ENCODE assay signal across 22 mouse cellular contexts in genomic region chr11:47508047-47508446, GRCm38 (mm10).
DNase-seq lines count a peak whose midpoint lies in the region; ATAC-seq lines count a peak whose summit lies in the region.
"Had no signal": no experiment of that assay in that cellular context is flagged by ENCODE, and none has a peak within 500 bp of the region (broad histone marks: within the 10 kb centered on the region; RNA-seq: fewer than 3 reads in every experiment).

No protein-coding gene starts in this region.

- no peak for ATAC-seq in cerebellum, adult (ENCODE audit: insufficient number of reproducible peaks, low FRiP score, low TSS enrichment)
- peak; percentile 56; the same call in 1 of the 2 replicates for ATAC-seq in midbrain, embryonic 16.5 days
- ATAC-seq in midbrain, embryonic 13.5 days = no peak
- ATAC-seq: CD4-positive, CD25-positive, alpha-beta regulatory T cell, adult 4 months; hindbrain, postnatal 0 days had no signal

- no peak overlapping the region for H3K4me3 ChIP-seq in midbrain, embryonic 16.5 days (ENCODE audit: low read depth, low read length)
- no peak overlapping the region for H3K4me3 ChIP-seq in midbrain, embryonic 13.5 days (replicated peaks)
- H3K4me3 ChIP-seq: embryonic facial prominence, embryonic 12.5 days; gastrocnemius, adult 2 months; heart, embryonic 13.5 days had no signal

- H3K9ac ChIP-seq in midbrain, embryonic 16.5 days (ENCODE audit: low read depth, low read length) = no peak overlapping the region
- no peak overlapping the region for H3K9ac ChIP-seq in midbrain, embryonic 13.5 days (replicated peaks)
- H3K9ac ChIP-seq: embryonic facial prominence, embryonic 12.5 days; heart, embryonic 13.5 days had no signal

- WGBS in midbrain, embryonic 16.5 days = 59% methylated on average over 6 of the region's 6 CpGs
- WGBS in midbrain, embryonic 13.5 days = 72% methylated on average over 6 of the region's 6 CpGs

- no peak overlapping the region for H3K27ac ChIP-seq in midbrain, embryonic 16.5 days (ENCODE audit: low read length)
- no peak overlapping the region for H3K27ac ChIP-seq in midbrain, embryonic 13.5 days
- H3K27ac ChIP-seq: embryonic facial prominence, embryonic 12.5 days; gastrocnemius, adult 2 months; heart, embryonic 13.5 days; hindbrain, postnatal 0 days; stomach, postnatal 0 days had no signal

- no peaks in the 10 kb centered on the region for H3K27me3 ChIP-seq in midbrain, embryonic 16.5 days (ENCODE audit: control insufficient read depth, insufficient read depth, low read depth, low read length)
- no peaks in the 10 kb centered on the region for H3K27me3 ChIP-seq in midbrain, embryonic 13.5 days
- H3K27me3 ChIP-seq: embryonic facial prominence, embryonic 12.5 days; heart, embryonic 13.5 days had no signal

- H3K36me3 ChIP-seq in midbrain, embryonic 16.5 days (ENCODE audit: control insufficient read depth, insufficient read depth, low read length) = no peaks in the 10 kb centered on the region
- H3K36me3 ChIP-seq in midbrain, embryonic 13.5 days = no peaks in the 10 kb centered on the region
- H3K36me3 ChIP-seq: embryonic facial prominence, embryonic 12.5 days; G1E; heart, embryonic 13.5 days had no signal

- H3K4me1 ChIP-seq in midbrain, embryonic 16.5 days (ENCODE audit: control insufficient read depth, insufficient read depth, low read length) = no peaks in the 10 kb centered on the region
- H3K4me1 ChIP-seq in midbrain, embryonic 13.5 days (replicated peaks) = no peaks in the 10 kb centered on the region
- H3K4me1 ChIP-seq: embryonic facial prominence, embryonic 12.5 days; heart, embryonic 13.5 days had no signal

- H3K4me2 ChIP-seq in midbrain, embryonic 16.5 days (ENCODE audit: low read length) = no peak overlapping the region
- no peak overlapping the region for H3K4me2 ChIP-seq in midbrain, embryonic 13.5 days (replicated peaks)
- H3K4me2 ChIP-seq: embryonic facial prominence, embryonic 12.5 days; heart, embryonic 13.5 days; midbrain, embryonic 11.5 days had no signal

- peak; percentile 5 to 12 for DNase-seq in cerebellum, adult 18-20 months
- peak; percentile 3 to 8 for DNase-seq in layer of hippocampus, adult 8-10 months (ENCODE audit: low spot score in 2 of 2)
- DNase-seq in layer of hippocampus, postnatal 25 days (ENCODE audit: extremely low spot score in 1 of 2, low spot score in 1 of 2) = no peak
- DNase-seq in retina, embryonic 14.5 days (ENCODE audit: low spot score) = peak; percentile 47
- no peak for DNase-seq in gastrocnemius, adult 8-10 months (ENCODE audit: low spot score in 2 of 2)
- DNase-seq: adrenal gland, adult 2 months; gastrocnemius, adult 2 months; heart, adult 11 months; kidney, adult 18-20 months; kidney, postnatal 10 days; lung, adult 18-20 months; thymus, postnatal 36 days had no signal

- no peaks in the 10 kb centered on the region for H3K9me3 ChIP-seq in midbrain, embryonic 16.5 days (replicated peaks; ENCODE audit: control insufficient read depth, low read length, poor library complexity, severe bottlenecking)
- H3K9me3 ChIP-seq in midbrain, embryonic 13.5 days = no peaks in the 10 kb centered on the region
- H3K9me3 ChIP-seq: embryonic facial prominence, embryonic 12.5 days; G1E; heart, embryonic 13.5 days had no signal

Comparison
In these comparisons a context has a peak if more than half of its experiments do, and no peak if none do; other contexts are left out.
1. DNase-seq: peak in cerebellum, adult 18-20 months (2 of 2), layer of hippocampus, adult 8-10 months (2 of 2) and retina, embryonic 14.5 days (single experiment); none in layer of hippocampus, postnatal 25 days (0 of 2) and gastrocnemius, adult 8-10 months (0 of 2).